In the genomic region with DNA sequence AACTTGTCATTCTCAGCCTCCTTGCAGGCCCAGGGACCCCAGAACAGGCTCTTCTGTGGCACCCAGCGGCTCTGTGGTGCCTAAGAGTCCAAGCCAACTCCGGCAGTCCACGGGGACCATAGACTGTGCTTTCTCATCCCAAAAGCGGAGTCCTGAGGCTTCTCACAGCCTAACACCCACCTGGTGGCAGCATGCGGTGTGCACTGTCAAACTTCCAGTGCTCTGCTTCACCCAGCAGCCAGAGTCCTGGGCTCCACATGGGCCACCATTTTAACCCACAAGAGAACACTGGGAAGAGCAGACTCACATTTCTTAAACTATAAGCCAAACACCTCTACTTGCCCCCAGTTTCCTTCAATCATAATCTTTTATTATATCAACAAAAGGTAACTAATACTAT, we compare ENCODE assay signal across 24 mouse cellular contexts. TPM values are rescaled to one million over a fixed set of nuclear protein-coding genes. Genes with fewer than 3 reads are reported as not detected.
DNase-seq lines count a peak whose midpoint lies in the region; ATAC-seq and TF ChIP-seq lines count a peak whose summit lies in the region.
"Had no signal": no experiment of that assay in that cellular context is flagged by ENCODE, and none has a peak within 500 bp of the region (broad histone marks: within the 10 kb centered on the region; RNA-seq: fewer than 3 reads in every experiment).

No protein-coding gene starts in this region.

- TF ChIP-seq CTCF in thymus, adult 2 months (IDR thresholded peaks at IDR 0.05; ENCODE audit: borderline replicate concordance, control insufficient read depth, extremely low read depth, insufficient read depth, low read length, poor library complexity) = peak; percentile 42; the same call in 1 of the 2 replicates

- no peak for TF ChIP-seq POLR2A in thymus, adult 2 months (IDR thresholded peaks at IDR 0.05; ENCODE audit: control insufficient read depth, extremely low read depth, insufficient read depth, low read length, poor library complexity)

- H3K27ac ChIP-seq in forebrain, embryonic 13.5 days = peak overlapping the region; percentile 31; the same call in 1 of the 2 replicates
- H3K27ac ChIP-seq in forebrain, embryonic 10.5 days = no peak overlapping the region
- no peak overlapping the region for H3K27ac ChIP-seq in thymus, adult 2 months (ENCODE audit: control insufficient read depth, insufficient read depth, low read length)
- H3K27ac ChIP-seq in ES-E14 (ENCODE audit: insufficient read depth, low read depth, low read length, poor library complexity, severe bottlenecking) = peak overlapping the region; percentile 29; the same call in 1 of the 2 replicates
- 0 out of 2 replicates have a peak overlapping the region, but pooled peaks have one; percentile 10 for H3K27ac ChIP-seq in embryonic facial prominence, embryonic 10.5 days (replicated peaks)
- H3K27ac ChIP-seq: embryonic facial prominence, embryonic 15.5 days; hindbrain, embryonic 12.5 days; hindbrain, postnatal 0 days had no signal

- H3K9ac ChIP-seq in forebrain, embryonic 13.5 days = no peak overlapping the region
- no peak overlapping the region for H3K9ac ChIP-seq in ES-E14 (ENCODE audit: insufficient read depth, low read depth, low read length, poor library complexity, severe bottlenecking)
- H3K9ac ChIP-seq: embryonic facial prominence, embryonic 15.5 days; heart, embryonic 12.5 days; hindbrain, embryonic 12.5 days had no signal

- H3K4me2 ChIP-seq in forebrain, embryonic 13.5 days = no peak overlapping the region
- H3K4me2 ChIP-seq: embryonic facial prominence, embryonic 15.5 days; heart, embryonic 12.5 days; hindbrain, embryonic 12.5 days had no signal

- no peak for DNase-seq in forebrain, embryonic 10.5 days (ENCODE audit: extremely low spot score, low spot score)
- DNase-seq in thymus, adult 2 months = no peak
- no peak for DNase-seq in thymus, adult 18-20 months
- peak; percentile 40 for DNase-seq in ES-E14 (ENCODE audit: low read depth, low spot score)
- no peak for DNase-seq in embryonic facial prominence, embryonic 10.5 days (ENCODE audit: low spot score)
- DNase-seq in adrenal gland, adult (ENCODE audit: inconsistent age in 2 of 2, low spot score in 1 of 2) = no peak
- no peak for DNase-seq in heart, postnatal 10 days
- DNase-seq: adrenal gland, adult 8-10 months; adrenal gland, postnatal 36 days; B cell, adult 2 months; cerebellum, adult 2 months; cerebellum, postnatal 10 days; gastrocnemius, postnatal 10 days; heart, adult 18-20 months; heart, postnatal 4 days had no signal

- ATAC-seq in forebrain, embryonic 13.5 days = no peak
- ATAC-seq: activated CD4-positive, CD25-positive, alpha-beta regulatory T cell, adult 4 months; CD4-positive, CD25-positive, alpha-beta regulatory T cell, adult 4 months; forebrain, embryonic 16.5 days; hindbrain, postnatal 0 days had no signal

- intact Hi-C loops in heart, postnatal 10 days (cut with DNase I) = no loop called here

- in situ Hi-C loops in ES-E14 (cut with MboI; ENCODE audit: low sequenced_read_pairs in 2 of 2, unreplicated experiment in 2 of 2) = no loop called here

- WGBS in forebrain, embryonic 13.5 days = 85% methylated on average over 5 of the region's 5 CpGs
- 80% methylated on average over 5 of the region's 5 CpGs for WGBS in forebrain, embryonic 10.5 days
- 92% methylated on average over 5 of the region's 5 CpGs for WGBS in thymus, adult 2 months
- 79% methylated on average over 5 of the region's 5 CpGs for WGBS in embryonic facial prominence, embryonic 10.5 days

- peaks cover 8% of the 10 kb centered on the region; the same call in 1 of the 2 replicates for H3K36me3 ChIP-seq in forebrain, embryonic 13.5 days (ENCODE audit: poor library complexity, severe bottlenecking)
- H3K36me3 ChIP-seq in forebrain, embryonic 10.5 days (replicated peaks) = peaks cover 8% of the 10 kb centered on the region; the same call in 1 of the 2 replicates
- no peaks in the 10 kb centered on the region for H3K36me3 ChIP-seq in thymus, adult 2 months (ENCODE audit: control insufficient read depth, insufficient read depth, low read length)
- H3K36me3 ChIP-seq in ES-E14 (ENCODE audit: control insufficient read depth, insufficient read depth, low read length, poor library complexity, severe bottlenecking) = no peaks in the 10 kb centered on the region; the same call in 1 of the 2 replicates
- H3K36me3 ChIP-seq in embryonic facial prominence, embryonic 10.5 days (replicated peaks) = peaks cover 7% of the 10 kb centered on the region; the same call in 1 of the 2 replicates
- H3K36me3 ChIP-seq: embryonic facial prominence, embryonic 15.5 days; heart, embryonic 12.5 days; hindbrain, embryonic 12.5 days had no signal

- no peaks in the 10 kb centered on the region for H3K27me3 ChIP-seq in forebrain, embryonic 13.5 days
- no peaks in the 10 kb centered on the region for H3K27me3 ChIP-seq in forebrain, embryonic 10.5 days (ENCODE audit: poor library complexity, severe bottlenecking)
- H3K27me3 ChIP-seq in thymus, adult 2 months (ENCODE audit: control insufficient read depth, insufficient read depth, low read length) = no peaks in the 10 kb centered on the region
- H3K27me3 ChIP-seq in embryonic facial prominence, embryonic 10.5 days (replicated peaks; ENCODE audit: low read depth, poor library complexity, severe bottlenecking) = no peaks in the 10 kb centered on the region
- H3K27me3 ChIP-seq: embryonic facial prominence, embryonic 15.5 days; heart, embryonic 12.5 days; hindbrain, embryonic 12.5 days had no signal

- no peaks in the 10 kb centered on the region for H3K4me1 ChIP-seq in forebrain, embryonic 13.5 days
- H3K4me1 ChIP-seq in forebrain, embryonic 10.5 days = no peaks in the 10 kb centered on the region
- H3K4me1 ChIP-seq in thymus, adult 2 months (replicated peaks; ENCODE audit: control insufficient read depth, insufficient read depth, low read length) = peaks cover 10% of the 10 kb centered on the region
- H3K4me1 ChIP-seq in ES-E14 (ENCODE audit: control insufficient read depth in 2 of 2, insufficient read depth in 2 of 2, low read length in 2 of 2, poor library complexity in 1 of 2) = no peaks in the 10 kb centered on the region
- peaks cover 4% of the 10 kb centered on the region; the same call in 1 of the 2 replicates for H3K4me1 ChIP-seq in embryonic facial prominence, embryonic 10.5 days
- H3K4me1 ChIP-seq: embryonic facial prominence, embryonic 15.5 days; hindbrain, embryonic 12.5 days had no signal

- no peak overlapping the region for H3K4me3 ChIP-seq in forebrain, embryonic 13.5 days
- no peak overlapping the region for H3K4me3 ChIP-seq in forebrain, embryonic 10.5 days
- no peak overlapping the region for H3K4me3 ChIP-seq in thymus, adult 2 months (ENCODE audit: control insufficient read depth, insufficient read depth, low read length)
- H3K4me3 ChIP-seq in ES-E14 (ENCODE audit: insufficient read depth in 1 of 2, low read depth in 1 of 2, low read length in 2 of 2, poor library complexity in 1 of 2, severe bottlenecking in 1 of 2) = 0 out of 4 replicates have a peak overlapping the region, but pooled peaks of 1 of the 2 experiments have one; percentile 12
- H3K4me3 ChIP-seq in embryonic facial prominence, embryonic 10.5 days = no peak overlapping the region
- H3K4me3 ChIP-seq: embryonic facial prominence, embryonic 15.5 days; erythroblast, embryonic 14.5 days; heart, embryonic 12.5 days; hindbrain, embryonic 12.5 days had no signal

- no peaks in the 10 kb centered on the region for H3K9me3 ChIP-seq in forebrain, embryonic 13.5 days (replicated peaks)
- H3K9me3 ChIP-seq in forebrain, embryonic 10.5 days = no peaks in the 10 kb centered on the region
- no peaks in the 10 kb centered on the region for H3K9me3 ChIP-seq in ES-E14 (ENCODE audit: control insufficient read depth, insufficient read depth, low read depth, low read length)
- H3K9me3 ChIP-seq in embryonic facial prominence, embryonic 10.5 days = no peaks in the 10 kb centered on the region
- H3K9me3 ChIP-seq: embryonic facial prominence, embryonic 15.5 days; heart, embryonic 12.5 days; hindbrain, embryonic 12.5 days had no signal

TF ChIP-seq in ES-E14, 5 proteins besides CTCF, POLR2A, EP300 and RAD21:
- TF ChIP-seq CHD2 (IDR thresholded peaks at IDR 0.05; ENCODE audit: low read depth, low read length) (no peak), MAFK (IDR thresholded peaks at IDR 0.05; ENCODE audit: insufficient read depth, low read depth, low read length) (no peak), ZC3H11A (IDR thresholded peaks at IDR 0.05; ENCODE audit: borderline replicate concordance, low read depth, low read length) (no peak), ZNF384 (IDR thresholded peaks at IDR 0.05; ENCODE audit: low read depth, low read length) (no peak), HCFC1 (IDR thresholded peaks at IDR 0.05; ENCODE audit: borderline replicate concordance, insufficient read depth, low read length) (no peak)

RNA-seq across cellular contexts. Expression of gene Rev3l, which starts 15.0 kb away (rescaled TPM):
- polyA plus RNA-seq in forebrain, embryonic 13.5 days (2015; fragmentation: Nextera tagmentation; extraction: Ambion mirVana) = 17.7 and 21.4 TPM in 2 replicates
- 11.6 and 13.9 TPM in 2 replicates for polyA plus RNA-seq in forebrain, embryonic 10.5 days (2016; fragmentation: Nextera tagmentation; extraction: Ambion mirVana)
- polyA plus RNA-seq in thymus, adult 2 months (2012; rRNA removed) = 29.5 and 31.8 TPM in 2 replicates
- 35.0 and 35.8 TPM in 2 replicates for total RNA-seq in ES-E14 (2012; rRNA removed)
- polyA plus RNA-seq in embryonic facial prominence, embryonic 10.5 days (2016; fragmentation: Nextera tagmentation; extraction: Ambion mirVana) = 12.8 and 14.2 TPM in 2 replicates
- 10 to 100 TPM; 23.1 to 30.5 TPM for total RNA-seq in heart, postnatal 10 days (2021)

Comparison
In these comparisons a context has a peak if more than half of its experiments do, and no peak if none do; other contexts are left out.
1. H3K27ac ChIP-seq: peak in forebrain, embryonic 13.5 days (single experiment), ES-E14 (single experiment) and embryonic facial prominence, embryonic 10.5 days (single experiment); none in forebrain, embryonic 10.5 days (single experiment) and thymus, adult 2 months (single experiment).